Mouse (Mus musculus) liver, embryonic 12.5 days (tissue): Measurements from ENCODE around the gene Olfr638. TPM values are rescaled to one million over a fixed set of nuclear protein-coding genes. Genes with fewer than 3 reads are reported as not detected.
"Not testable (repeated sequence)": the region's sequence is repeated elsewhere in the genome, so short reads cannot be mapped to it uniquely, and the experiment has no call there.

Source experiments
- ATAC-seq: fragments of 200-750 bp; cut with Nextera tagmentation; 2 replicates; pipeline ENCODE4 v1.8.0; 2017; ENCODE audit warnings: moderate number of reproducible peaks, mild to moderate bottlenecking, moderate library complexity
- H3K27ac ChIP-seq: fragments of 300-500 bp; sonication (generic); 2 replicates; pipeline ENCODE4 v1.5.1; 2016; ENCODE audit warnings: mild to moderate bottlenecking
- H3K27me3 ChIP-seq: fragments of 300-500 bp; sonication (generic); replicated peaks from 2 replicates; pipeline ENCODE4 v1.6.1; 2016; ENCODE audit warnings: mild to moderate bottlenecking, moderate library complexity
- H3K36me3 ChIP-seq: fragments of 300-500 bp; sonication (generic); 2 replicates; pipeline ENCODE4 v1.6.1; 2016; ENCODE audit warnings: mild to moderate bottlenecking, moderate library complexity
- H3K4me1 ChIP-seq: fragments of 300-500 bp; sonication (generic); 2 replicates; pipeline ENCODE4 v1.6.1; 2016
- H3K4me2 ChIP-seq: fragments of 300-500 bp; sonication (generic); 2 replicates; pipeline ENCODE4 v1.6.1; 2016; ENCODE audit warnings: mild to moderate bottlenecking, moderate library complexity
- H3K4me3 ChIP-seq: fragments of 300-500 bp; sonication (generic); 2 replicates; pipeline ENCODE4 v1.5.1; 2016; ENCODE audit warnings: mild to moderate bottlenecking, moderate library complexity
- H3K9ac ChIP-seq: fragments of 300-500 bp; sonication (generic); 2 replicates; pipeline ENCODE4 v1.6.1; 2016; ENCODE audit warnings: mild to moderate bottlenecking, moderate library complexity
- H3K9me3 ChIP-seq: fragments of 300-500 bp; sonication (generic); replicated peaks from 2 replicates; pipeline ENCODE4 v1.6.1; 2016; ENCODE audit warnings: mild to moderate bottlenecking, moderate library complexity
- WGBS: fragments of 180-500 bp; shearing (Covaris S2); methylation state at CpG from one replicate; pipeline ENCODE4 v1.1.7; 2016; ENCODE audit not compliant: insufficient replicate concordance; 5-methylcytosine and 5-hydroxymethylcytosine counted together
- polyA plus RNA-seq: library from polyadenylated mRNA; unstranded; fragments of >200 nt; fragmentation: Nextera tagmentation; extraction: Ambion mirVana; gene quantifications from 2 replicates; pipeline ENCODE4 v1.2.1, GENCODE M21; 2016

The Olfr638 gene
- not detected in 2 replicates for polyA plus RNA-seq

GRCm38 (mm10) chr7:103998446-103998845, at the start of gene Olfr638:
TSS of gene Olfr638 (plus strand) at chr7:103998746.
- no peaks in the 10 kb centered on the region for H3K4me1 ChIP-seq
- H3K27ac ChIP-seq, result no peak within 1 kb of the TSS
- no peak for ATAC-seq
- H3K4me3 ChIP-seq, result no peak within 1 kb of the TSS
- H3K9me3 ChIP-seq, result no peaks in the 10 kb centered on the region
- no peak within 1 kb of the TSS for H3K9ac ChIP-seq
- no peak within 1 kb of the TSS for H3K4me2 ChIP-seq
- H3K36me3 ChIP-seq, result no peaks in the 10 kb centered on the region
- no peaks in the 10 kb centered on the region for H3K27me3 ChIP-seq

DNA sequence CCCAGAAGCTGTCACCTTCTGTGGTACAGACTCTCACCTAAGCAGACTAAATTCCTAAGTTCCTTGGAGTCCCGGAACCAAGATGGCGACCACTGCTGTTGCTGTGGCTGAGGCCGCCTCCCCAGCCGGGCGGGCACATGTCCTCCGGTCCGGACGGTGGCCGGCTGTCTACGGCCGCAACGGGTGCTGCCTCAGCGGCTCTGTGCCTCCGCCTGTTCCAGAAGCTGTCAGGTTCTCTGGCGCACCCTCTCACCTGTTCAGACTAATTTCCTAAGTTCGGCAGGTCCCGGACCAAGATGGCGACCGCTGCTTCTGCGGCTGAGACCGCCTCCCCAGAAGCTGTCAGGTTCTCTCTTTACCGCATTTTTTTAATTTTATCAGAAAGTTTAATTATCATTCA, 31.7 kb upstream of the Olfr638 start:
- not testable (repeated sequence) for ATAC-seq, H3K4me2 ChIP-seq, H3K4me3 ChIP-seq, H3K27me3 ChIP-seq, H3K9ac ChIP-seq, H3K9me3 ChIP-seq, H3K36me3 ChIP-seq, H3K4me1 ChIP-seq, H3K27ac ChIP-seq
- 82% methylated on average over 22 of the region's 22 CpGs for WGBS

- no peak within 1 kb of the TSS for H3K4me3 ChIP-seq
- H3K4me1 ChIP-seq, result no peaks in the 10 kb centered on the region
- H3K9ac ChIP-seq, result no peak within 1 kb of the TSS
- no peak within 1 kb of the TSS for H3K4me2 ChIP-seq
- H3K36me3 ChIP-seq, result no peaks in the 10 kb centered on the region
- ATAC-seq, result no peak
- no peaks in the 10 kb centered on the region for H3K27me3 ChIP-seq
- 69% methylated on average over 1 of the region's 1 CpGs for WGBS
- H3K9me3 ChIP-seq, result no peaks in the 10 kb centered on the region
- no peak within 1 kb of the TSS for H3K27ac ChIP-seq
Observed at GRCm38 (mm10) chr7:103970852-103971251, 27.7 kb upstream of the Olfr638 start, which contains the start of gene Olfr635. TSS of gene Olfr635 (plus strand) at chr7:103971152.

GRCm38 (mm10) chr7:103971782-103972181, 26.8 kb upstream of the Olfr638 start:
- Histone ChIP-seq H3K4me3 (no peak overlapping the region), H3K4me1 (no peaks in the 10 kb centered on the region)

GRCm38 (mm10) chr7:103999124-103999523, 578 bp downstream of the Olfr638 start:
- Histone ChIP-seq H3K4me3 (no peak overlapping the region), H3K36me3 (no peaks in the 10 kb centered on the region), H3K27me3 (no peaks in the 10 kb centered on the region), H3K9ac (no peak overlapping the region), H3K4me2 (no peak overlapping the region), H3K9me3 (no peaks in the 10 kb centered on the region), H3K27ac (no peak overlapping the region), H3K4me1 (no peaks in the 10 kb centered on the region)
- ATAC-seq, result no peak

More at GRCm38 (mm10) chr7:103971782-103972181, 26.8 kb upstream of the Olfr638 start:
- 26% methylated on average over 1 of the region's 1 CpGs for WGBS
- Histone ChIP-seq H3K36me3 (no peaks in the 10 kb centered on the region), H3K27ac (no peak overlapping the region), H3K4me2 (no peak overlapping the region), H3K27me3 (no peaks in the 10 kb centered on the region), H3K9ac (no peak overlapping the region), H3K9me3 (no peaks in the 10 kb centered on the region)
- no peak for ATAC-seq

- ATAC-seq, result no peak
- H3K27ac ChIP-seq, result no peak within 1 kb of the TSS
- no peaks in the 10 kb centered on the region for H3K9me3 ChIP-seq
Observed at GRCm38 (mm10) chr7:104017203-104017602, 18.7 kb downstream of the Olfr638 start, which contains the start of gene Olfr639. TSS of gene Olfr639 (minus strand) at chr7:104017303.

DNA sequence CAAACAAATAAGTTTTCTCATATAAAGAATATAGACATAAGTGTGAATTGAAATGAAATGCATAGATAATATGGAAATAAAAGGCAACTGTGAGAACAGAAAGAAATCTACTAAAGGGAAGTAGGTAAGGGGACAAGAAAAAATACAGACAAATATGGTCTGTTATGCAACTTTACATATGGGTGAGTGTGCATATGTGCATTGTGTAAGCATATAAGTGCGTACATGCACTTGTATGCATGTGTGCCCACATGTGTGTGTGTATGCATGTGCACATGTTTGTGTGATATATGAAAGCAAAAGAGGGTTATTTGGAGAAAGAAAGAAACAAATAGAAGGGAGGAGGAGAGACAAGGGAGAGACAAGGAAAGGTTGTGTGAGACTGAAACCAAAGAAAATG, 20.4 kb downstream of the Olfr638 start:
- Histone ChIP-seq H3K4me1 (no peaks in the 10 kb centered on the region), H3K9ac (no peak overlapping the region), H3K36me3 (no peaks in the 10 kb centered on the region), H3K4me2 (no peak overlapping the region), H3K9me3 (no peaks in the 10 kb centered on the region), H3K27me3 (no peaks in the 10 kb centered on the region), H3K27ac (no peak overlapping the region), H3K4me3 (no peak overlapping the region)
- ATAC-seq, result no peak
- 68% methylated on average over 1 of the region's 1 CpGs for WGBS

More at GRCm38 (mm10) chr7:104017203-104017602, 18.7 kb downstream of the Olfr638 start, which contains the start of gene Olfr639:
- H3K4me1 ChIP-seq, result no peaks in the 10 kb centered on the region
- no peak within 1 kb of the TSS for H3K9ac ChIP-seq
- H3K27me3 ChIP-seq, result no peaks in the 10 kb centered on the region
- H3K4me3 ChIP-seq, result no peak within 1 kb of the TSS
- H3K4me2 ChIP-seq, result no peak within 1 kb of the TSS
- H3K36me3 ChIP-seq, result no peaks in the 10 kb centered on the region

GRCm38 (mm10) chr7:104021651-104022050, 23.1 kb downstream of the Olfr638 start:
- no peak overlapping the region for H3K4me3 ChIP-seq
- no peaks in the 10 kb centered on the region for H3K4me1 ChIP-seq
- no peak overlapping the region for H3K4me2 ChIP-seq
- no peak overlapping the region for H3K27ac ChIP-seq
- H3K27me3 ChIP-seq, result no peaks in the 10 kb centered on the region
- 77% methylated on average over 6 of the region's 6 CpGs for WGBS
- ATAC-seq, result no peak
- no peaks in the 10 kb centered on the region for H3K9me3 ChIP-seq
- H3K9ac ChIP-seq, result no peak overlapping the region
- H3K36me3 ChIP-seq, result no peaks in the 10 kb centered on the region

GRCm38 (mm10) chr7:104025473-104025872, 26.9 kb downstream of the Olfr638 start, which contains the start of gene Olfr640:
TSS of gene Olfr640 (minus strand) at chr7:104025573.
- Histone ChIP-seq H3K4me1 (no peaks in the 10 kb centered on the region), H3K27ac (no peak within 1 kb of the TSS), H3K4me2 (no peak within 1 kb of the TSS), H3K9me3 (no peaks in the 10 kb centered on the region), H3K27me3 (no peaks in the 10 kb centered on the region), H3K4me3 (no peak within 1 kb of the TSS), H3K36me3 (no peaks in the 10 kb centered on the region), H3K9ac (no peak within 1 kb of the TSS)
- WGBS, result 65% methylated on average over 6 of the region's 6 CpGs
- ATAC-seq, result no peak

DNA sequence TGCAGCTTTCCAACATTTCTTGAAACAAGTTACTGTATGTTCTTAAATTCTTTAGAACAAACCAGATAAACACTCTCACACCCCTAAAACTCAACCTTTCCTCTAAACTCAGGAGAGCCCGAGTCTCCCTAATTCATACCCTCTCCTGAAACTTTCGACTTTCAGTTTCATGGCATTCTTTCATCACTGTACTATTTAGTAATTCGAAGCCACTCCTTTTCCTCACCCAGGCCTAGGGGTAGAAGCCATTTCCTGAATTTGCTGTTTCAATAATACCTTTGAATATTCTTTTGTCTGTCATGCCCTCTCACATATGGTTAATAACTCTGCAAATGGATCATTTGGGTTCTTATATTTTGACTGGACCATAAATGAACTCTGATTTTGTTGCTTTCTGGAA, 28.4 kb downstream of the Olfr638 start:
- 62% methylated on average over 3 of the region's 3 CpGs for WGBS
- no peak overlapping the region for H3K27ac ChIP-seq
- H3K4me2 ChIP-seq, result no peak overlapping the region
- no peaks in the 10 kb centered on the region for H3K27me3 ChIP-seq
- no peaks in the 10 kb centered on the region for H3K36me3 ChIP-seq
- ATAC-seq, result no peak
- H3K9me3 ChIP-seq, result no peaks in the 10 kb centered on the region
- no peak overlapping the region for H3K4me3 ChIP-seq
- H3K9ac ChIP-seq, result no peak overlapping the region
- no peaks in the 10 kb centered on the region for H3K4me1 ChIP-seq

- 43% methylated on average over 1 of the region's 1 CpGs for WGBS
- no peak for ATAC-seq
- Histone ChIP-seq H3K9me3 (no peaks in the 10 kb centered on the region), H3K36me3 (no peaks in the 10 kb centered on the region), H3K4me1 (no peaks in the 10 kb centered on the region), H3K27me3 (no peaks in the 10 kb centered on the region), H3K27ac (no peak within 1 kb of the TSS), H3K4me3 (no peak within 1 kb of the TSS), H3K9ac (no peak within 1 kb of the TSS), H3K4me2 (no peak within 1 kb of the TSS)
Observed at GRCm38 (mm10) chr7:104035145-104035544, 36.6 kb downstream of the Olfr638 start, which contains the start of gene Olfr641. TSS of gene Olfr641 (plus strand) at chr7:104035445.

DNA sequence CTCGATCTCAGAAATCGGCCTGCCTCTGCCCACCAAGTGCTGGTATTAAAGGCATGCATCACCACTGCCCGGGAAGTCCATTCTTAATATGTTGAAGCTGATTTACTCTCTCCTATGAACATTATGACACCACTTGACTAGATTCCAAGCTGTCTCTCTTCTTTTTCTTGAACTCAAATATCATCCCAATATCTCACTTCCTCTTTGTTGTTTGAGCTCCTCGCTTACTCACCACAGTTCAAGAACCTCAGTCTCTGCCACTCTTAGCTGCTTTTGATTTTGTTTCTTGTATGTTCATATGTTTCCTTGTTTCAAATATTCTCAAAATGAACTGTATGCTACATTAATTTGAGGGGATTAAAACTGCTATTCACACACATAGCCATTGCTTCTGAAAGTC, 52.2 kb downstream of the Olfr638 start:
- Histone ChIP-seq H3K4me1 (no peaks in the 10 kb centered on the region), H3K9me3 (no peaks in the 10 kb centered on the region), H3K36me3 (no peaks in the 10 kb centered on the region), H3K4me3 (no peak overlapping the region), H3K9ac (no peak overlapping the region), H3K4me2 (no peak overlapping the region), H3K27me3 (no peaks in the 10 kb centered on the region), H3K27ac (no peak overlapping the region)
- WGBS, result 69% methylated on average over 4 of the region's 4 CpGs
- ATAC-seq, result no peak

DNA sequence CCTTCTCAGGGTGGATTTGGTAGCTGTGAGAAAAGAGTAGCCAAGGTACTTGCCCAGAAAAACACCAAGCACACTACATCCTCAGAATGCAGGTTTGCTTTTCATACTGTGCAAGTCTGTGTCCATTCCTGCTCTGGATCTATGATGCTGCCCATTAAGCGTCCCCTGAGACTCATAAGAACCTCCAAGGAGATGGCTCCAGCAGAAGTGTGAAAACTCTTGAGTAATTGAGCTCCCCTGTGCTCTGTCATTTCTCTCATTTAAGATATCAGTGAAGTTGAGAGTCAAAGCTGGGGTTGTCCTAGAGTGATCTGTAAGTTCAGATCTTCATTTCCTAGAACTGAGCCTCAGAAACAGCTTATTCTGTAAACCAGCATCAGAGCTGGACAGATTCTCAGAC, 54.0 kb downstream of the Olfr638 start, which contains the start of gene Olfr642:
TSS of gene Olfr642 (minus strand) at position 101 of the 400 bp plus-strand sequence.
- no peak within 1 kb of the TSS for H3K9ac ChIP-seq
- H3K27me3 ChIP-seq, result no peaks in the 10 kb centered on the region
- 44% methylated on average over 1 of the region's 1 CpGs for WGBS
- H3K36me3 ChIP-seq, result no peaks in the 10 kb centered on the region
- H3K4me1 ChIP-seq, result no peaks in the 10 kb centered on the region
- no peak for ATAC-seq
- H3K4me2 ChIP-seq, result no peak within 1 kb of the TSS
- H3K9me3 ChIP-seq, result no peaks in the 10 kb centered on the region
- no peak within 1 kb of the TSS for H3K4me3 ChIP-seq
- no peak within 1 kb of the TSS for H3K27ac ChIP-seq
